Mouse (Mus musculus) layer of hippocampus, adult 18-20 months (tissue): ENCODE data around the gene Adamts7. TPM values are rescaled to one million over a fixed set of nuclear protein-coding genes. Genes with fewer than 3 reads are reported as not detected.

Experiments
- DNase-seq, 2 experiments: peaks; one replicate each; pipeline ENCODE4 v3.0.0; 2022; ENCODE audit warnings: low spot score in 2 of 2
- total RNA-seq, 2 experiments: library from RNA; stranded (reverse); gene quantifications; 2 replicates each; pipeline ENCODE4 v1.2.3; 2021

Adamts7 gene
- total RNA-seq, 2 experiments from 2014 or later = 0.32 to 0.36 TPM

- DNase-seq = no peak
Observed at GRCm38 (mm10) chr9:90233906-90234419, 71.1 kb downstream of the Adamts7 start.

GRCm38 (mm10) chr9:90234786-90235185, 71.9 kb downstream of the Adamts7 start:
- DNase-seq = no peak

DNA sequence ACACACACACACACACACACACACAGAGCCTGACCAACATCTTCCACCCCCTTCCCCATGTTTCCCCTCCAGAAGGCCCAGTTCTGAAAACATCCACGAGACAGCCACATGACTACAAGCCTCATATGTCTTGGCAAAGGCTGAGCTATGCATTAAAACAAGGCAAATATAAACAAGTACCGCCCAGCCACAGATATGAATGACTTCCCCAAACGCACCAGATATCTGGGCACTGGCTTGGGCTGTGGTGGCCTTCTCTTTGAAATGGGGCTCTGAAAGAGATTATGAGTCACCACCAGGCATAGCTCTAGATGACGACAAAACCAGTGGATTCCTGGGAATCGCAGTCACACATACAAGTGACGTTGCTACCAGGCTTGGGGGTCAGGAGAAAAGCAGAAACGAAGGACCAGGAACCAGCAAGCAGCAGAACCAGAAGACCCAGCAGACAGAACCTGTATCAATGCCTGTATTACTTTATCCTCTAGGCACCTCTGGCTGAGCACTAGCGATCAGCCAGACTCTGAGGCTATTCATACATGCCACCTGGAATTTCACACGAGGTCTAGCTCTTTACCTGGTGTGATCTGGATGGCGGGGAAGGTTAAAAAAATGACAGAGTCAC, 72.5 kb downstream of the Adamts7 start:
- DNase-seq = no peak

GRCm38 (mm10) chr9:90236817-90237216, 73.9 kb downstream of the Adamts7 start:
- no peak for DNase-seq

GRCm38 (mm10) chr9:90237232-90238062, 74.6 kb downstream of the Adamts7 start:
- DNase-seq = no peak

DNA sequence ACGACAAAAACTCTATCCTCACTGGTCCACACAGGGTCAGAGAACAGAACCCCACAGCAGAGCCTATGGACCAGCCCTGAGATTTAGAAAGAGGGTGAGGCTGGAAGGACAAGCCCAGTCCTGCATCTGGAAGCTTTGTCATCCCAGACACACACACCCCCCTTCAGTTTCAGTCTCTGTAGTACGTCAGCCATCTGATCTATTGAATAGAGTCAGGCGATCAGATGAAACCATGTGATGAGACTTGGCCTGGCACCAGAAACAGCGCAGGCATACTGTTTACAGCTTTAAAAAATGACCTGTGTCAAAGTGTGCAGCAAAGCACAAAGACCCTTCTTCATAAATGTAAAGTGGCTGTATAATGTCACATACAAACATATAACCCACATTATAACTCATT, 77.7 kb downstream of the Adamts7 start:
- peak in 1 of 2 experiments; percentile 31 for DNase-seq

GRCm38 (mm10) chr9:90241041-90241440, 78.2 kb downstream of the Adamts7 start:
- DNase-seq = no peak

DNA sequence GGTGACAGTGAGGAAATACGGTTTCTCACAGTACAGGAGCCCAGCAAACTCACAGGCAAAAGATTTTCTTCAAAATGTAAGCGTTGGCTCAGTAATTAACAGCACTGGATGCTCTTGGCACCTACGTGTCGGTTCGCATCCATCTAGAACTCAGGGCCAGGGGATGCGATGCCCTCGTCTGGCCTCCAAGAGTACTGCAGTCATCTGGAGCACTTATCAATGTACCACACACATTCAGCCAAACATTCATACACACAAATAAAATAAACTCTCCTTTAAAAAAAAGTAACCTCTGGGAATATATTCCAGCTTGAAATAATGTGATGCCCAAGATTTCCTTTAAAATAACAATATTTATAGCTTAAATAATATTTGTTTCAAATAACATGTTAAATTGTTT, 78.7 kb downstream of the Adamts7 start:
- peak in 1 of 2 experiments; percentile 16 for DNase-seq

- DNase-seq = no peak
Observed at GRCm38 (mm10) chr9:90242291-90242690, 79.4 kb downstream of the Adamts7 start.

GRCm38 (mm10) chr9:90242855-90243254, 80.0 kb downstream of the Adamts7 start:
- peak in 1 of 2 experiments; percentile 55 for DNase-seq

DNA sequence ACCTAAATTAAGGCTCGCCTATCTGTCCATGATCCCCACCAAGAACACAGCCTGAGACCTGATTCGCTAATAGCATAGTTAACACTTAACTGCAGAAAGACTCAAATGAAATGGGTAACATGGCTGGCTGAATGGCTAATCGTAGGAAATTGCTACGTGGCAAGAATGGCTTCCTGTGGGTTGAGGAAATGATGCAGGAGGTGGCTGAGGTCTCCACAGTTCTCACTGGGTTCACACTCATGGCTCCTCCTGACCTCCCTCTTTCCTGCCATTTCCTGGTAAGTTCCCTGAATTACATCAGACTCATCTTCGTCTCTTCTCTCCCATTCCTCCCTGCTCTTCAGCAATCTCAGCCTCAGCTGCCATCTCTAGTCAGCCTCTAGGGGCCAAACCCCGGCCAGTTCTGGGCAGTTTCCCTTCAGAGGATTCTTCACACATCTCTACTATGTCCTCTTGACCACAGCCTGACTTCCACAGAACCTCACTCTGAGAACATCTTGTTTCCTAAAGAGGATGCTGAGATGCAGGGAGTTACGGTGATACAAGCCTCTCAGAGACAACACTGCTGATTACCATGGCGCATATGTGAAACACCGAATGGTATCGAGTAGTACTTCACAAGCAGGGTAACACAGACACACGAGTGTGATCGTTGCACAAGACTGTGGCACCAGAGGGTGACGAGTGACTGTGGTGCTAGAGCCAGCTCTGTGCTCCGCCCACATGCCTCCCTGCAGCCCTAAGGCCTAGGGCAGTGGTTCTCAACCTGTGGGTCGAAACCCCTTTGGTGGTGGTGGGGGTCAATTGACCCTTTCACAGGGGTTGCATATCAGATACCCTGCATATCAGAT, 81.7 kb downstream of the Adamts7 start:
- no peak for DNase-seq

DNA sequence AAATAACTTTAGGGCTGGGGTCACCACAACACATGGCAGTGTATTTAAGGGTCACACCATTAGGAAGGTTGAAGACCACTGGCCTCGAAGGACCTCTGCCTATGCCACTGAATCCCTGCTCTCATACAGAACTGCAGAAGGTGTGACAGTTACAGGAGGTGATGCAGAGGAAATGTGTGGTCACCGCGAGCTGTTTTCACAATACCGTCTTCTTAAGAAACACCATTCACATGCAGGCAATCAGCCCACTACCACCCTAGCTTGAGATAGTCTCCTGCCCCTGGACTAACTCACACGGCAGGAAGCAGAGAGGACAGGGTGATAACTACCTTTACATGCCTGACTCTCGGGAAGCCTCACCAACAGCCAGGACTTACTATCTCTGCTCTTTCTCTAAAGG, 82.3 kb downstream of the Adamts7 start:
- no peak for DNase-seq

GRCm38 (mm10) chr9:90245781-90246180, 82.9 kb downstream of the Adamts7 start:
- DNase-seq = no peak

DNA sequence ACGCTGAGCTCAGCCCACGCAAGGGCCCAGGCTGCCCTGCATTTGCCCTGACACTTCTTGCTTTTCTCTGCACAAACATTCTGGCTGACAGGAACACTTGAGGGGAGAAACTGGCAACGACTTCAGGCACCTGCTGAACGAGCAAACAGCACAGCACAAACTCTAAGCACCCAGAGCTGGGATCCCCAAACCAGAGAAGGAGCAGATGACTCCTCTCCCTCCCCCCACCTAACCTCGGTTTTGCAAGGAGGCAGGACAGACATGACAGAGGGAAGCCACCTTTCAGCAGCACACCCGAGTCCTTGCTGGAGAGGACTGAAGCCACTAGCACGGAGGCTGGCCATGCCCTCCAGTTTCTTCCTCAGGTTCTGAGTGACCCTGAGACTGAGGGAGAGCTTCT, 84.4 kb downstream of the Adamts7 start:
- no peak for DNase-seq

GRCm38 (mm10) chr9:90248326-90248725, 85.5 kb downstream of the Adamts7 start:
- no peak for DNase-seq

- no peak for DNase-seq
Observed at GRCm38 (mm10) chr9:90249036-90249435, 86.2 kb downstream of the Adamts7 start.

- no peak for DNase-seq
Observed at GRCm38 (mm10) chr9:90250141-90250775, 87.4 kb downstream of the Adamts7 start.

DNA sequence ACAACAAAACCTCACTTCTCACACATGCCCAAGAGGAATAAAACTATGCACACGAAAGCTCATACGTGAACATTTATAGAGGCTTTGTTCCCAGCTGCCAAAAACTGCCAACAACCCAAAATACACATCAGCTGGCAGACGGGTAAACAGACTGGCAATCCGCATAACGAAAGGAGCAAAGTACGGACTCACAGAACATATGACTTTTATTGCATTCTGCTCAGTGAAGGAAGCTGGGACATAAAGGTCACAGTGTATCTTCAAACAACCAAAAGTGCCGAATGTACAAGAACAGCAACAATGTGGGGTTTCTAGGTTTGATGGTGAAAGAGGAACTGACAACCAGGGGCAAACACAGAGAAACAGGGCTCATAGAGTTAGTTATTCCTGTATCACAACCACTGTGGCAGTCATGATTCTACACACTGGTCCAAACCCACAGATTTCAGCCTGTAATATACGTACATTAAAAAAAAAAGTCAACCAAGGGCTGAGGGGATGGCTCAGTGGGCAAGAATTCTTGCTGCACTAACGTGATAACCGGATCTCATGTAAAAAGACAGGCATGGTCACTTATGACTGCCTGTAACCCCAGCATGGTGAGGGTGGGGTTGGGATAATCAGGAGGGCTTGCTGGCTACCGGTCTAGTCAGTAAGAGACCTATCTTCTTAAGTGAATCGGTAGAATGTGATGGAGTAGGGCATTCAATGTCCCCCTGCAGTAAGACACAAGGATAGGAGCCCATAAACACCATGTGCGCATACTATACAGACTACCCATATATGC, 88.3 kb downstream of the Adamts7 start:
- DNase-seq = peak in 1 of 2 experiments; percentile 27

DNA sequence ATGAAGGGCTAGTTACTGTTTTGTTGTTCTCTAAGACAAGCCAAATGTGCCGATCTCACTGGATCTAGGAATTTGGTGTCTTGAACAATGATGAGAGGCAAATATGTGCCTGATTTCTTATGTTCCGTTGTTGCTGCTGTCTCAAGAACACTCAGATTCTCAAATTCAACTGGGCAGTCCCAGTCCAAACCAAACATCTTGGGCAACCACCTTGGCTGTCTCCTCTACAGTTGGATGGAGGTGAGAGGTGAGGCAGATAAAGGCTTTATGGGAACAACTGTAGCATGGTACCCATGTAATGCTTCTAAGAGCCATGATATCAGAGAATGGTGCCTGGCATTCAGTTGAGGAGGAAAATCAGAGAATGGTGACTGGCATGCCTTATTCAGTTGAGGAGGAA, 90.3 kb downstream of the Adamts7 start:
- no peak for DNase-seq

DNA sequence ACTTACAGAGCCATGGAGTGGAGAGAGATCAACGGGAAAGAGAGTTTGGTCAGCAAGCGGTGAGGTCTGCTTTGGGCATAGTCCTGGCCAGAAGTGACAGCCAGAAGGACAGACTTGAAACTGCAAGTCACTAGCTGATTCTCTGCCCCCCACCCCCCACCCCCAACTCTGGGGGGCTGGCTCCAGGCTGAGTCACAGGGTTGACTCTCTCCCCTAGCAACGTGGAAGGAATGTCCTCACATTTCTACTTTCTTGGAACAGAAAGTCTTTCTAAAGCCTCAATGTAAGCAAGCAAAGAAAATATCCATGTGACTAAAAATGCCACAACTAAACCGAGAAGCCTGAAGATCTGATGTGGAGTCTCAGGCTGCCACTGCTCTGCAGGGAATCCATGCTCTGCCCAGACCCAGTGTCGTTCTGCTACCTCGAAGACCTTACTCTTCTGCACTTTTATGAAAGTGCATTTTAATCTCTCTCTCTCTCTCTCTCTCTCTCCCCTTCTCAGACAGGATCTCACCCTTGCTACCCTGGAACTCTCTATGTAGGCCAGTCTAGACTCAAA, 93.1 kb downstream of the Adamts7 start:
- no peak for DNase-seq
